Mouse (Mus musculus) induced T-regulatory cell, adult 2 months (primary cell): ENCODE measurements at regions not wholly inside any gene's neighbourhood (a gene's known extent, or its start where the extent isn't known, plus 50 kb on each side); places are given as distances from the start of the nearest gene placed in this dataset.

Source experiments
- DNase-seq: peaks from one replicate; pipeline ENCODE4 v3.0.0-alpha.2; 2012; ENCODE audit warnings: low read depth

GRCm38 (mm10) chr3:34525730-34526129 lies 124.5 kb upstream of the Sox2 start:
- no peak for DNase-seq

GRCm38 (mm10) chr3:34522054-34522684 lies 128.0 kb upstream of the Sox2 start:
- no peak for DNase-seq

GRCm38 (mm10) chr3:34521357-34522053 lies 128.7 kb upstream of the Sox2 start:
- no peak for DNase-seq

GRCm38 (mm10) chr3:34512503-34513145 lies 137.6 kb upstream of the Sox2 start:
- no peak for DNase-seq

- DNase-seq: no peak
Observed at GRCm38 (mm10) chr3:34510723-34511122, 139.5 kb upstream of the Sox2 start.

- DNase-seq: no peak
Observed at GRCm38 (mm10) chr3:34509160-34509559, 141.0 kb upstream of the Sox2 start.

- no peak for DNase-seq
Observed at GRCm38 (mm10) chr3:34504573-34504894, 145.7 kb upstream of the Sox2 start.

- no peak for DNase-seq
Observed at GRCm38 (mm10) chr3:34503874-34504572, 146.2 kb upstream of the Sox2 start.

- no peak for DNase-seq
Observed at GRCm38 (mm10) chr3:34496839-34497238, 153.4 kb upstream of the Sox2 start.

GRCm38 (mm10) chr3:34495615-34496014 lies 154.6 kb upstream of the Sox2 start:
- DNase-seq: no peak

GRCm38 (mm10) chr3:34493921-34494320 lies 156.3 kb upstream of the Sox2 start:
- no peak for DNase-seq

- DNase-seq: no peak
Observed at GRCm38 (mm10) chr3:34489008-34489407, 161.2 kb upstream of the Sox2 start.

GRCm38 (mm10) chr3:34486441-34487050 lies 163.7 kb upstream of the Sox2 start:
- no peak for DNase-seq

GRCm38 (mm10) chr3:34485345-34486223 lies 164.6 kb upstream of the Sox2 start:
- no peak for DNase-seq

- DNase-seq: no peak
Observed at GRCm38 (mm10) chr3:34483934-34484333, 166.3 kb upstream of the Sox2 start.

- DNase-seq: no peak
Observed at GRCm38 (mm10) chr3:34481821-34482713, 168.1 kb upstream of the Sox2 start.

- DNase-seq: no peak
Observed at GRCm38 (mm10) chr3:34481314-34481713, 168.9 kb upstream of the Sox2 start.

GRCm38 (mm10) chr3:34474126-34474525 lies 176.1 kb upstream of the Sox2 start:
- DNase-seq: no peak

- no peak for DNase-seq
Observed at GRCm38 (mm10) chr3:34470721-34471120, 179.5 kb upstream of the Sox2 start.

GRCm38 (mm10) chr3:34469946-34470345 lies 180.3 kb upstream of the Sox2 start:
- DNase-seq: no peak
